Mouse (Mus musculus) spleen, postnatal 36 days (tissue): ENCODE results near the gene Spag8.

Source experiments
- DNase-seq, 2 experiments: peaks; one replicate each; pipeline ENCODE4 v3.0.0; 2022; ENCODE audit warnings: low spot score in 2 of 2, mixed read lengths in 1 of 2

Spag8 gene

GRCm38 (mm10) chr4:43652726-43653125 lies 668 bp downstream of the Spag8 start:
- no peak for DNase-seq

DNA sequence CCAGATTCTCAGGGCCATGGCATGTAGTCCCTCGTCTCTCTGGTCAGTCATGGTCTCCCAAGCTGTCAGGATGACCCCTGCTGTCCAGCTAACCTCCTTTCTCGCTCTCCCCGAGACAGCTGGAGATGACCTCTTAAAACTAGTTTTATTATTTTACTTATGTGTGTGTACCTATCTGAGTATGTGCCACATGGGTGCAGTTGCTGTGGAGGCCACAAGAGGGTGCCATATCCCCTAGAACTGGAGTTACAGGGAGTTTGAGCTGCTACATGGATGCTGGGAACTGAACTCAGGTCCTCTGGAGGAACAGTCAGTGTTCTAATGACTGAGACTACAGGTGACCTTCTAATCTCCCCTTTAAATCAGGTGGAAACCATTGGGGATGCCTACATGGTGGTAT lies 3.6 kb downstream of the Spag8 start:
- DNase-seq = no peak

DNA sequence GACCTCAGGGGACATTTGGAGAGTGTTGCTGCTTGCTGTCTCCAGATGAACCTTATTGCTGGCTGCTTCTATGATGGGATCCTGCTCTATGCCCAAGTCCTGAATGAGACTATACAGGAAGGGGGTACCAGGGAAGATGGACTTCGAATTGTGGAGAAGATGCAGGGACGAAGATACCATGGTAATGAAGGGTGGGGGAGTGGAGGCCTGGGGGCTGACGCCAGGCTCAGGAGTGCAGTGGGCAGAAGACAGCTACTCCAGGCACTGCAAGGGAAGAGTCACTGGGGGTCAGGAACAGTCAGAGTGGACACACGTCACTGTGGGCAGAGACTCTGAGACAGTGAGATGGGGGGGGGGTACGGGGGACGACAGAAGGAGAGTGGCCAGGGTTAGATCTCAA lies 12.9 kb downstream of the Spag8 start:
- no peak for DNase-seq

DNA sequence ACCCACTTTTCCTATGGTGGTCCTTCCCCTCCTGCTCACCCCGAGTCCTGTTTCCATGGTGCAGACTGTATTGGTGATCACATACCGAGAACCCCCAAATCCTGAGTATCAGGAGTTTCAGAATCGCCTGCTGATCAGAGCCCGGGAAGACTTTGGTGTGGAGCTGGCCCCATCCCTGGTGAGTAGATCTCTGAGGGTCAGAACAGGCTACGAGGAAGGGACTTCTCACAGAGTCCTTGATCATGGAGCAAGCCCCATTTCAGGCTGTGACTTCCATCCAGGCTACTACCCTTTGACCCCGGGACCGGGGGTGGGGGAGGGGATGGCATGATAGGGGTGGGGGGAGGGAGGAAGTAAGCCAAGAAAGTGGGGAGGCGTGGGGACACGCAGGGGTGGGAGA lies 13.3 kb downstream of the Spag8 start:
- DNase-seq = no peak

- DNase-seq = no peak
Measured at GRCm38 (mm10) chr4:43636751-43637150, 16.6 kb downstream of the Spag8 start.

GRCm38 (mm10) chr4:43634621-43635374 lies 18.6 kb downstream of the Spag8 start:
- DNase-seq = no peak

- DNase-seq = no peak
Measured at GRCm38 (mm10) chr4:43633736-43634135, 19.7 kb downstream of the Spag8 start.

DNA sequence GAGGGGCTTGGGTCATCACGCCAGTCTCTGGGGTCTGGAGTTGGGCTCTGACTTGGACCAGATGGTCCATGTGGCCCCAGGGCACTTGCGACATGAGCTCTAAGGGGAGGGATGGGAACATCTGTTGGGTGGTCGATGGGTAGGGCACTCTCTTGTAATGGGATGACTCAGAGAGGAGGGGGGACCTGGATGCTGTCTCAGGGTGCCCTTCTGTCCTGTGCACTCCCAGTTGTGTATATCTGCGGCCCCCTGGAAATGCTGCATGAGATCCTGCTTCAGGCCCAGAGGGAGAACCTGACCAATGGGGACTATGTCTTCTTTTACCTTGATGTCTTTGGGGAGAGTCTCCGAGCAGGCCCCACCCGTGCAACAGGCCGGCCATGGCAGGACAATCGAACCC lies 20.1 kb downstream of the Spag8 start:
- DNase-seq = no peak

DNA sequence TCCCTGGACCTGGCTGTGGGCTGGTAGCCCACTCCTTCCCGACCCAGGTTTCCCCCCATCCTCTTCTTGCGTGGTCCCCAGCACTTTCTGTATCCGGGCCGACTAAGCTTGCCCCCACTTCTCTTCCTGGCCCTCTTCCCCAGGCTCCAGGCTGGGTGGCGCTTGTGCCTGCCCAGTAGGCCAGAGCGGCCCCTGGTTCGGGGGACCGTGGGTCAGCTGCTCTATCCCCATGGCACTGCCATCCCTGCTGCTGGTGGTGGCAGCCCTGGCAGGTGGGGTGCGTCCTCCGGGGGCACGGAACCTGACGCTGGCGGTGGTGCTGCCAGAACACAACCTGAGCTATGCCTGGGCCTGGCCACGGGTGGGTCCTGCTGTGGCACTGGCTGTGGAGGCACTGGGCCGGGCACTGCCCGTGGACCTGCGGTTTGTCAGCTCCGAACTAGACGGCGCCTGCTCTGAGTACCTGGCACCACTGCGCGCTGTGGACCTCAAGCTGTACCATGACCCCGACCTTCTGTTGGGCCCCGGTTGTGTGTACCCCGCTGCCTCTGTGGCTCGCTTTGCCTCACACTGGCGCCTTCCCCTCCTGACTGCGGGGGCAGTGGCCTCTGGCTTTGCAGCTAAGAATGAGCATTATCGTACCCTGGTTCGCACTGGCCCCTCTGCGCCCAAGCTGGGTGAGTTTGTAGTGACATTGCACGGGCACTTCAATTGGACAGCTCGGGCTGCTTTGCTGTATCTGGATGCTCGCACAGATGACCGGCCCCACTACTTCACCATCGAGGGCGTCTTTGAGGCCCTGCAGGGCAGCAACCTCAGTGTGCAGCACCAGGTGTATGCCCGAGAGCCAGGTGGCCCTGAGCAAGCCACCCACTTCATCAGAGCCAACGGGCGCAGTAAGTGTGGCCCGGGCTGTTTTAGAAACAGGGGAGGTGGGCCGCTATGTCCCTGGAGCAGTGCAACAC lies 21.2 kb downstream of the Spag8 start:
- DNase-seq = no peak

DNA sequence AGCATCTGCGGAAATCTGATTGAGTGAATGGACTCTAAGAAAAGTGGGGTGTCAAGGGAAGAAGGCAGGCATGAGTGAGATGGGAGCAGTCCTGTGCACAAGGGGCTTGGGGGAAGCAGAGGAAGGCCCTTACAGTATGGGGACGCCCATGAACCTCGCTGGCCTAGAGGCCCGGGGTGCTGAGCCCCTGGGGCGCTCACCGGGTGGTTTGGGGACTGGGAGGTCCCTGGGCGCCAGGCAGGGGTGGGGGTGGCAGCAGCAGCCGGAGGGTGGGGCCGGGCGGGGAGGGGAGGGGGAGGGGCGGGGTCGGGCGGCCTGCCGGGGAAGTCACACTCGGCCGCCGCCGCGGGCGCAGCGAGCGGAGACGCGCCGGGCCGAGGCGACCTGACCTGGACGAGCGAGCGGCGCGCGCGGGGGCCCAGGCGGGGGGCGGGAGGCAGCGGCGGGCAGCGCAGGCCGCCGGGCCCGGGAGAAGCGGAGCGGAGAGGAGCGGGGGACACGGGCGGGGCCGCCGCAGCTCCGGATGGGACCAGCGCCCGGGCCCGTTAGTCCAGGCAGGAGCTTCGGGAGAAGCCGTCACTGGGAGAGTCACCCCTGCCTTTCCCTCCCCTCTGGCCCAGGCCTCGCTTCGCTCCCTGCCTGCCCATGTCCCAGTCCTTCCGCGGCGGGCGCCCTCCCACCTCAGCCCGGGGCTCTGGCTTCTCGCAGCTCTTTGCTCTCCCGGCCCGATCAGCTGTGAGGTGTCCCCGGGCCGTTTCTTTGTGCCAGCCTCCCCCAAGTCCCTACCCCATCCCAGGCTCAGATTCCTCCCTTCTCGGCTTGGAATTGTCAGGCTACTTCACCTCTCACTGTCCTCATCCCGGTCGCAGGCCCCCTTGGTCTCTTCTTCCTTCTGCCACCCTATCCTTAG lies 22.1 kb downstream of the Spag8 start, which contains the start of gene Npr2:
Gene Npr2 (plus strand): TSS at position 890 of the 910 bp plus-strand sequence.
- no peak for DNase-seq

DNA sequence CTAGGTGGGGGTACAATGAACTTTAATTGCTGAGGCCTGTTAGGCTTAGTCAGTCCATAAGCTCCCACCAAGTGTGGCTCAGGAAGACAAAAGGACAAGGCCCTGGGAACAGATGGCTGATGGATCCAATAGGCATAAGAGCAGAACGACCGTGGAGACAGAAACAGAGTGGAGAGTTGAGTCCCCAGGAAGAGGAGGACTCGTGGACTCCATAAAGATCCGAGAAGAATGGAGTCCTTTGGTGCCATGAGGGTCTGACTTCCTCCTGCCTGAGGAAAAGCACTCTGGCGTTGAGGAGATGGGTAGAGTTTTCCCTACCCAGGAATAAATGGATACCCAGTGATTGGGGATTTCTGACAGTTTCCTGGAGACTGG lies 22.7 kb downstream of the Spag8 start:
- no peak for DNase-seq

- peak; percentile 55 to 67 for DNase-seq
Measured at GRCm38 (mm10) chr4:43630030-43630581, 23.3 kb downstream of the Spag8 start.

- DNase-seq = no peak
Measured at GRCm38 (mm10) chr4:43629106-43629817, 24.1 kb downstream of the Spag8 start.

DNA sequence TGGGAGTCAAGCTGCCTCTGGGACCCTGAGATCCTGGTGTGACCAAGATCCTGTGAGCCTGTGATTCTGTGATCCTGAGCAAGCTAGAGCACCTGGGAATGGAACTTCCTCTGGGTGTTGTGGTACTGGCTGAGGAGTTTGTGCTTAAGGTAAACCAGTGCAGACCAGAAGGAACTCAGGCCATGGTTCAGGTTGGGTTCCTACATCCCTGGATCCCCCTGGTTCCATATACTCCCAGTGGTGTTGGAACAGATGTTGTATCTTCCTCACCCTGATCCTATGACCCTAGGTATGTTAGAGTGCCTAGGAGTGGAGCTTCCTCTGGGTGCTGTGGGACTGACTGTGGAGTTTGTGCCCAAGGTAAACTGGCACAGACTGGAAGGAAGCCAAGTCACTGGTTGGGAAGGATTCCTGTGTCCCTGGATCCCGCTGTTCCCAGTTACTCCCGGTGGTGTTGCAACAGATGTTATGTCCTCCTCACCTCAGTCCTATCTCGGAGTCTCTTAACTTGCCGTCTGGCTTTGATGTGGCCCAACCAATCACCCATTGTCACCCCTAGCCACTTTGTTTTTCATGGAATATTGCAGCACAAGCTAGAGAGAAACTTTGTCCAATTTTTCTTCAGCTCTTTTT lies 33.1 kb downstream of the Spag8 start:
- no peak for DNase-seq

GRCm38 (mm10) chr4:43613060-43613730 lies 40.2 kb downstream of the Spag8 start:
- DNase-seq = peak in 1 of 2 experiments; percentile 18

GRCm38 (mm10) chr4:43612534-43612933 lies 40.9 kb downstream of the Spag8 start:
- DNase-seq = no peak

- DNase-seq = peak; percentile 37 to 60
Measured at GRCm38 (mm10) chr4:43604751-43605685, 48.4 kb downstream of the Spag8 start.

- DNase-seq = no peak
Measured at GRCm38 (mm10) chr4:43604099-43604498, 49.3 kb downstream of the Spag8 start.
